Mouse (Mus musculus) hindbrain, postnatal 0 days (tissue): ENCODE results near the gene Ywhaq. TPM values are rescaled to one million over a fixed set of nuclear protein-coding genes. Genes with fewer than 3 reads are reported as not detected.
A peak's percentile ranks its signal among the peaks of the same experiment; 100 is the strongest.

Experiments used
- ATAC-seq: fragments of 200-750 bp; cut with Nextera tagmentation; 2 replicates; pipeline ENCODE4 v1.8.0; 2017; ENCODE audit warnings: mild to moderate bottlenecking, moderate TSS enrichment, moderate library complexity
- DNase-seq: peaks from one replicate; pipeline ENCODE4 v3.0.0-alpha.2; 2015; ENCODE audit warnings: low spot score
- H3K27ac ChIP-seq: fragments of 300-500 bp; sonication (generic); 2 replicates; pipeline ENCODE4 v1.5.1; 2014; ENCODE audit warnings: mild to moderate bottlenecking
- H3K27me3 ChIP-seq: fragments of 300-500 bp; sonication (generic); 2 replicates; pipeline ENCODE4 v1.6.1; 2014; ENCODE audit warnings: low read length, mixed read lengths; ENCODE audit not compliant: insufficient read depth
- H3K36me3 ChIP-seq: fragments of 300-500 bp; sonication (generic); 2 replicates; pipeline ENCODE4 v1.6.1; 2014; ENCODE audit warnings: low read length, mixed read lengths; ENCODE audit not compliant: insufficient read depth
- H3K4me1 ChIP-seq: fragments of 300-500 bp; sonication (generic); 2 replicates; pipeline ENCODE4 v1.6.1; 2014; ENCODE audit warnings: antibody characterized with exemption, low read length, mixed read lengths; ENCODE audit not compliant: insufficient read depth
- H3K4me2 ChIP-seq: fragments of 300-500 bp; sonication (generic); 2 replicates; pipeline ENCODE4 v1.6.1; 2014; ENCODE audit warnings: low read depth, mild to moderate bottlenecking, low read length, moderate library complexity, mixed read lengths
- H3K4me3 ChIP-seq: fragments of 300-500 bp; sonication (generic); 2 replicates; pipeline ENCODE4 v1.5.1; 2014; ENCODE audit warnings: low read length
- H3K9ac ChIP-seq: fragments of 300-500 bp; sonication (generic); replicated peaks from 2 replicates; pipeline ENCODE4 v1.6.1; 2014; ENCODE audit warnings: mild to moderate bottlenecking, low read length, moderate library complexity, mixed read lengths
- H3K9me3 ChIP-seq: fragments of 300-500 bp; sonication (generic); 2 replicates; pipeline ENCODE4 v1.6.1; 2016; ENCODE audit warnings: low read length, mixed read lengths
- CTCF ChIP-seq: IDR thresholded peaks from 2 replicates; pipeline ENCODE4 v1.5.1; 2016; ENCODE audit warnings: antibody characterized with exemption, control low read depth, low read depth
- WGBS: fragments of 180-500 bp; shearing (Covaris S2); extraction: QIAGEN DNeasy Blood & Tissue Kit; methylation state at CpG from one replicate; pipeline ENCODE4 v1.1.7; 2014; 5-methylcytosine and 5-hydroxymethylcytosine counted together
- polyA plus RNA-seq: library from polyadenylated mRNA; unstranded; fragments of >200 nt; fragmentation: Nextera tagmentation; extraction: Ambion mirVana; gene quantifications from 2 replicates; pipeline ENCODE4 v1.2.1, GENCODE M21; 2015
- total RNA-seq: library from RNA; depleted of rRNA; stranded (reverse); fragments of >200 nt; gene quantifications from 2 replicates; pipeline ENCODE4 v1.2.3, GENCODE M21; 2014

The Ywhaq gene
- total and polyA plus RNA-seq, 2 experiments from 2014 or later: 579 to 1,086 TPM

GRCm38 (mm10) chr12:21375376-21376157, 41.9 kb downstream of the Ywhaq start:
- WGBS: 60% methylated on average over 3 of the region's 3 CpGs
- TF ChIP-seq CTCF: no peak

GRCm38 (mm10) chr12:21373820-21374475, 43.5 kb downstream of the Ywhaq start:
- Histone ChIP-seq H3K4me3 (peak overlapping the region; percentile 82), H3K9ac (peak overlapping the region; percentile 75), H3K27me3 (no peaks in the 10 kb centered on the region), H3K4me1 (no peaks in the 10 kb centered on the region; the same call in 1 of the 2 replicates), H3K36me3 (no peaks in the 10 kb centered on the region), H3K4me2 (peak overlapping the region; percentile 69), H3K27ac (peak overlapping the region; percentile 92), H3K9me3 (no peaks in the 10 kb centered on the region)
- DNase-seq: no peak
- ATAC-seq: peak; percentile 78
- TF ChIP-seq CTCF: no peak
- WGBS: 5% methylated on average over 24 of the region's 24 CpGs

More at GRCm38 (mm10) chr12:21375376-21376157, 41.9 kb downstream of the Ywhaq start:
- H3K9ac ChIP-seq: no peak overlapping the region
- H3K27me3 ChIP-seq: no peaks in the 10 kb centered on the region
- no peak for DNase-seq
- ATAC-seq: no peak
- no peak overlapping the region for H3K4me2 ChIP-seq
- H3K9me3 ChIP-seq: no peaks in the 10 kb centered on the region
- no peak overlapping the region for H3K27ac ChIP-seq
- no peaks in the 10 kb centered on the region; the same call in 1 of the 2 replicates for H3K4me1 ChIP-seq
- no peaks in the 10 kb centered on the region for H3K36me3 ChIP-seq
- no peak overlapping the region for H3K4me3 ChIP-seq

GRCm38 (mm10) chr12:21373100-21373819, 44.2 kb downstream of the Ywhaq start, which contains the start of gene Adam17:
Gene Adam17, minus strand, starts transcription at chr12:21373632.
- peak; percentile 98 for ATAC-seq

GRCm38 (mm10) chr12:21370035-21370611, 47.3 kb downstream of the Ywhaq start:
- H3K9ac ChIP-seq: no peak overlapping the region
- H3K9me3 ChIP-seq: no peaks in the 10 kb centered on the region
- no peaks in the 10 kb centered on the region for H3K36me3 ChIP-seq
- H3K4me1 ChIP-seq: no peaks in the 10 kb centered on the region; the same call in 1 of the 2 replicates
- DNase-seq: no peak
- H3K27ac ChIP-seq: no peak overlapping the region
- ATAC-seq: no peak
- no peak overlapping the region for H3K4me3 ChIP-seq
- no peaks in the 10 kb centered on the region for H3K27me3 ChIP-seq
- no peak for TF ChIP-seq CTCF
- 98% methylated on average over 1 of the region's 1 CpGs for WGBS
- no peak overlapping the region for H3K4me2 ChIP-seq

More at GRCm38 (mm10) chr12:21373100-21373819, 44.2 kb downstream of the Ywhaq start, which contains the start of gene Adam17:
- no peaks in the 10 kb centered on the region for H3K9me3 ChIP-seq
- no peaks in the 10 kb centered on the region for H3K36me3 ChIP-seq
- H3K27ac ChIP-seq: peak within 1 kb of the TSS; percentile 92
- peak within 1 kb of the TSS; percentile 82 for H3K4me3 ChIP-seq
- H3K9ac ChIP-seq: peak within 1 kb of the TSS; percentile 75
- TF ChIP-seq CTCF: peak; percentile 78
- H3K4me1 ChIP-seq: no peaks in the 10 kb centered on the region; the same call in 1 of the 2 replicates
- WGBS: under 1% methylated on average over 55 of the region's 55 CpGs
- H3K4me2 ChIP-seq: peak within 1 kb of the TSS; percentile 69
- H3K27me3 ChIP-seq: no peaks in the 10 kb centered on the region
- peak; percentile 98 for DNase-seq

GRCm38 (mm10) chr12:21369087-21369410, 48.4 kb downstream of the Ywhaq start:
- Histone ChIP-seq H3K27ac (no peak overlapping the region), H3K9ac (no peak overlapping the region), H3K4me1 (no peaks in the 10 kb centered on the region; the same call in 1 of the 2 replicates), H3K36me3 (no peaks in the 10 kb centered on the region), H3K9me3 (no peaks in the 10 kb centered on the region), H3K4me3 (no peak overlapping the region), H3K4me2 (no peak overlapping the region), H3K27me3 (no peaks in the 10 kb centered on the region)
- no peak for ATAC-seq
- TF ChIP-seq CTCF: no peak
- DNase-seq: no peak
- WGBS: 93% methylated on average over 5 of the region's 5 CpGs

- ATAC-seq: no peak
- Histone ChIP-seq H3K27me3 (no peaks in the 10 kb centered on the region), H3K4me1 (no peaks in the 10 kb centered on the region; the same call in 1 of the 2 replicates), H3K27ac (no peak overlapping the region), H3K9ac (no peak overlapping the region), H3K4me3 (no peak overlapping the region), H3K4me2 (no peak overlapping the region), H3K9me3 (no peaks in the 10 kb centered on the region), H3K36me3 (no peaks in the 10 kb centered on the region)
- 94% methylated on average over 9 of the region's 9 CpGs for WGBS
- DNase-seq: no peak
- no peak for TF ChIP-seq CTCF
These were observed 48.9 kb downstream of the Ywhaq start for GRCm38 (mm10) chr12:21368376-21369086.
